Mouse (Mus musculus) heart, embryonic 12.5 days (tissue): ENCODE data around the gene Sardh. TPM values are rescaled to one million over a fixed set of nuclear protein-coding genes. Genes with fewer than 3 reads are reported as not detected.

Source experiments
- ATAC-seq: fragments of 200-750 bp; cut with Nextera tagmentation; 2 replicates; pipeline ENCODE4 v1.8.0; 2017; ENCODE audit warnings: moderate TSS enrichment, moderate library complexity; ENCODE audit not compliant: insufficient number of reproducible peaks, low FRiP score
- H3K27ac ChIP-seq: fragments of 300-500 bp; sonication (generic); 2 replicates; pipeline ENCODE4 v1.5.1; 2016; ENCODE audit warnings: mild to moderate bottlenecking, moderate library complexity; ENCODE audit not compliant: poor library complexity, severe bottlenecking
- H3K27me3 ChIP-seq: fragments of 300-500 bp; sonication (generic); replicated peaks from 2 replicates; pipeline ENCODE4 v1.6.1; 2016; ENCODE audit warnings: mild to moderate bottlenecking, moderate library complexity
- H3K36me3 ChIP-seq: fragments of 300-500 bp; sonication (generic); 2 replicates; pipeline ENCODE4 v1.6.1; 2016; ENCODE audit warnings: mild to moderate bottlenecking, moderate library complexity
- H3K4me1 ChIP-seq: fragments of 300-500 bp; sonication (generic); replicated peaks from 2 replicates; pipeline ENCODE4 v1.6.1; 2016; ENCODE audit warnings: mild to moderate bottlenecking
- H3K4me2 ChIP-seq: fragments of 300-500 bp; sonication (generic); 2 replicates; pipeline ENCODE4 v1.6.1; 2016; ENCODE audit warnings: mild to moderate bottlenecking, moderate library complexity
- H3K4me3 ChIP-seq: fragments of 300-500 bp; sonication (generic); 2 replicates; pipeline ENCODE4 v1.5.1; 2016; ENCODE audit warnings: mild to moderate bottlenecking
- H3K9ac ChIP-seq: fragments of 300-500 bp; sonication (generic); 2 replicates; pipeline ENCODE4 v1.6.1; 2016; ENCODE audit warnings: mild to moderate bottlenecking, moderate library complexity
- H3K9me3 ChIP-seq: fragments of 300-500 bp; sonication (generic); replicated peaks from 2 replicates; pipeline ENCODE4 v1.6.1; 2016; ENCODE audit warnings: mild to moderate bottlenecking, moderate library complexity
- WGBS: fragments of 180-500 bp; shearing (Covaris S2); methylation state at CpG from one replicate; pipeline ENCODE4 v1.1.7; 2016; 5-methylcytosine and 5-hydroxymethylcytosine counted together
- polyA plus RNA-seq: library from polyadenylated mRNA; unstranded; fragments of >200 nt; fragmentation: Nextera tagmentation; extraction: Ambion mirVana; gene quantifications from 2 replicates; pipeline ENCODE4 v1.2.1, GENCODE M21; 2016

The Sardh gene
- polyA plus RNA-seq = 19.0 and 22.5 TPM in 2 replicates

GRCm38 (mm10) chr2:27248211-27248610 lies at the start of gene Sardh:
Gene Sardh (minus strand): TSS chr2:27248337.
- Histone ChIP-seq H3K4me1 (peaks cover 23% of the 10 kb centered on the region), H3K9ac (peak within 1 kb of the TSS; percentile 61), H3K4me3 (no peak within 1 kb of the TSS)

GRCm38 (mm10) chr2:27296656-27297406 lies 48.7 kb upstream of the Sardh start:
- Histone ChIP-seq H3K36me3 (peaks cover 8% of the 10 kb centered on the region), H3K4me2 (no peak overlapping the region), H3K4me3 (no peak overlapping the region), H3K9me3 (no peaks in the 10 kb centered on the region), H3K27me3 (no peaks in the 10 kb centered on the region), H3K27ac (no peak overlapping the region), H3K9ac (no peak overlapping the region), H3K4me1 (no peaks in the 10 kb centered on the region)
- ATAC-seq = no peak
- 79% methylated on average over 9 of the region's 9 CpGs for WGBS

More at GRCm38 (mm10) chr2:27248211-27248610, at the start of gene Sardh:
- Histone ChIP-seq H3K27ac (peak within 1 kb of the TSS; percentile 82), H3K36me3 (no peaks in the 10 kb centered on the region), H3K9me3 (no peaks in the 10 kb centered on the region), H3K4me2 (peak within 1 kb of the TSS; percentile 61), H3K27me3 (0 out of 2 replicates have a peak, but pooled peaks cover 5% of the 10 kb centered on the region)
- 70% methylated on average over 2 of the region's 2 CpGs for WGBS
- ATAC-seq = no peak

- WGBS = 88% methylated on average over 3 of the region's 3 CpGs
- no peak for ATAC-seq
- Histone ChIP-seq H3K4me1 (no peaks in the 10 kb centered on the region), H3K9me3 (no peaks in the 10 kb centered on the region), H3K27me3 (no peaks in the 10 kb centered on the region), H3K27ac (no peak overlapping the region), H3K4me2 (no peak overlapping the region), H3K36me3 (peaks cover 24% of the 10 kb centered on the region), H3K4me3 (no peak overlapping the region), H3K9ac (no peak overlapping the region)
These were observed 46.6 kb upstream of the Sardh start for GRCm38 (mm10) chr2:27294777-27295176.

GRCm38 (mm10) chr2:27289019-27289418 lies 40.9 kb upstream of the Sardh start:
- H3K9me3 ChIP-seq = no peaks in the 10 kb centered on the region
- peaks cover 33% of the 10 kb centered on the region for H3K36me3 ChIP-seq
- H3K27ac ChIP-seq = no peak overlapping the region
- H3K9ac ChIP-seq = no peak overlapping the region
- H3K4me3 ChIP-seq = no peak overlapping the region
- no peak; the same call in 1 of the 2 replicates for ATAC-seq
- H3K4me1 ChIP-seq = peaks cover 5% of the 10 kb centered on the region; the same call in 1 of the 2 replicates
- WGBS = 12% methylated on average over 3 of the region's 3 CpGs
- no peak overlapping the region for H3K4me2 ChIP-seq
- H3K27me3 ChIP-seq = no peaks in the 10 kb centered on the region

- Histone ChIP-seq H3K4me2 (no peak overlapping the region), H3K9ac (no peak overlapping the region), H3K27me3 (no peaks in the 10 kb centered on the region), H3K27ac (no peak overlapping the region), H3K36me3 (peaks cover 32% of the 10 kb centered on the region), H3K9me3 (no peaks in the 10 kb centered on the region), H3K4me1 (peaks cover 5% of the 10 kb centered on the region; the same call in 1 of the 2 replicates), H3K4me3 (no peak overlapping the region)
- WGBS = 81% methylated on average over 7 of the region's 7 CpGs
- ATAC-seq = no peak
These were observed 39.0 kb upstream of the Sardh start for GRCm38 (mm10) chr2:27286971-27287710.

- Histone ChIP-seq H3K9me3 (no peaks in the 10 kb centered on the region), H3K36me3 (peaks cover 10% of the 10 kb centered on the region; the same call in 1 of the 2 replicates), H3K4me3 (no peak overlapping the region), H3K4me1 (peaks cover 12% of the 10 kb centered on the region; the same call in 1 of the 2 replicates), H3K27me3 (no peaks in the 10 kb centered on the region), H3K9ac (no peak overlapping the region), H3K4me2 (no peak overlapping the region), H3K27ac (no peak overlapping the region)
- no peak for ATAC-seq
- WGBS = 73% methylated on average over 7 of the region's 7 CpGs
These were observed 36.3 kb upstream of the Sardh start for GRCm38 (mm10) chr2:27284441-27284840.

- no peaks in the 10 kb centered on the region for H3K9me3 ChIP-seq
- H3K4me2 ChIP-seq = no peak overlapping the region
- no peak for ATAC-seq
- H3K36me3 ChIP-seq = peaks cover 5% of the 10 kb centered on the region; the same call in 1 of the 2 replicates
- WGBS = 91% methylated on average over 9 of the region's 9 CpGs
- no peaks in the 10 kb centered on the region for H3K27me3 ChIP-seq
- H3K4me3 ChIP-seq = no peak overlapping the region
- peaks cover 8% of the 10 kb centered on the region; the same call in 1 of the 2 replicates for H3K4me1 ChIP-seq
- H3K27ac ChIP-seq = no peak overlapping the region
- H3K9ac ChIP-seq = no peak overlapping the region
These were observed 33.6 kb upstream of the Sardh start for GRCm38 (mm10) chr2:27281771-27282170.

GRCm38 (mm10) chr2:27280920-27281611 lies 32.9 kb upstream of the Sardh start:
- peak; percentile 40; the same call in 1 of the 2 replicates for ATAC-seq
- Histone ChIP-seq H3K4me2 (no peak overlapping the region), H3K9me3 (no peaks in the 10 kb centered on the region), H3K27me3 (no peaks in the 10 kb centered on the region), H3K4me3 (no peak overlapping the region), H3K36me3 (peaks cover 10% of the 10 kb centered on the region; the same call in 1 of the 2 replicates), H3K4me1 (peaks cover 8% of the 10 kb centered on the region; the same call in 1 of the 2 replicates), H3K9ac (no peak overlapping the region), H3K27ac (no peak overlapping the region)
- WGBS = 47% methylated on average over 13 of the region's 13 CpGs

GRCm38 (mm10) chr2:27278859-27279258 lies 30.7 kb upstream of the Sardh start:
- Histone ChIP-seq H3K4me1 (peaks cover 8% of the 10 kb centered on the region; the same call in 1 of the 2 replicates), H3K4me2 (no peak overlapping the region), H3K4me3 (no peak overlapping the region), H3K36me3 (peaks cover 29% of the 10 kb centered on the region), H3K27me3 (no peaks in the 10 kb centered on the region), H3K27ac (no peak overlapping the region), H3K9me3 (peaks cover 7% of the 10 kb centered on the region; the same call in 1 of the 2 replicates), H3K9ac (no peak overlapping the region)
- 90% methylated on average over 7 of the region's 7 CpGs for WGBS
- no peak for ATAC-seq

GRCm38 (mm10) chr2:27268325-27268724 lies 20.2 kb upstream of the Sardh start:
- Histone ChIP-seq H3K4me2 (no peak overlapping the region), H3K9me3 (no peaks in the 10 kb centered on the region), H3K27me3 (no peaks in the 10 kb centered on the region), H3K9ac (no peak overlapping the region), H3K4me3 (no peak overlapping the region), H3K27ac (peak overlapping the region; percentile 24; the same call in 1 of the 2 replicates), H3K36me3 (peaks cover 51% of the 10 kb centered on the region), H3K4me1 (peaks cover 18% of the 10 kb centered on the region)
- WGBS = 28% methylated on average over 2 of the region's 2 CpGs
- no peak for ATAC-seq
